Mouse (Mus musculus) forebrain, embryonic 11.5 days (tissue): ENCODE data around the gene Flnb. TPM values are rescaled to one million over a fixed set of nuclear protein-coding genes. Genes with fewer than 3 reads are reported as not detected.

Experiments used
- ATAC-seq: fragments of 200-750 bp; cut with Nextera tagmentation; replicated peaks from 2 replicates; pipeline ENCODE4 v1.8.0; 2017; ENCODE audit warnings: moderate TSS enrichment; ENCODE audit not compliant: low FRiP score
- DNase-seq: peaks from one replicate; pipeline ENCODE4 v3.0.0-alpha.2; 2017; ENCODE audit warnings: low spot score
- H3K27ac ChIP-seq: fragments of 300-500 bp; sonication (generic); 2 replicates; pipeline ENCODE4 v1.5.1; 2014; ENCODE audit warnings: low read depth, low read length
- H3K27me3 ChIP-seq: fragments of 300-500 bp; sonication (generic); 2 replicates; pipeline ENCODE4 v1.6.1; 2014; ENCODE audit warnings: mild to moderate bottlenecking, low read length, mixed read lengths; ENCODE audit not compliant: control insufficient read depth, insufficient read depth
- H3K36me3 ChIP-seq: fragments of 300-500 bp; sonication (generic); 2 replicates; pipeline ENCODE4 v1.6.1; 2014; ENCODE audit warnings: mild to moderate bottlenecking, low read length, moderate library complexity, mixed read lengths; ENCODE audit not compliant: control insufficient read depth, insufficient read depth
- H3K4me1 ChIP-seq: fragments of 300-500 bp; sonication (generic); replicated peaks from 2 replicates; pipeline ENCODE4 v1.6.1; 2014; ENCODE audit warnings: low read length, mixed read lengths; ENCODE audit not compliant: control insufficient read depth, insufficient read depth
- H3K4me2 ChIP-seq: fragments of 300-500 bp; sonication (generic); 2 replicates; pipeline ENCODE4 v1.6.1; 2014; ENCODE audit warnings: low read depth, mild to moderate bottlenecking, low read length, moderate library complexity, mixed read lengths; ENCODE audit not compliant: severe bottlenecking
- H3K4me3 ChIP-seq: fragments of 300-500 bp; sonication (generic); 2 replicates; pipeline ENCODE4 v1.5.1; 2014; ENCODE audit warnings: low read depth, low read length
- H3K9ac ChIP-seq: fragments of 300-500 bp; sonication (generic); 2 replicates; pipeline ENCODE4 v1.6.1; 2014; ENCODE audit warnings: low read length
- H3K9me3 ChIP-seq: fragments of 300-500 bp; sonication (generic); 2 replicates; pipeline ENCODE4 v1.6.1; 2016; ENCODE audit warnings: low read length, mixed read lengths; ENCODE audit not compliant: control insufficient read depth
- WGBS: fragments of 180-500 bp; shearing (Covaris S2); extraction: QIAGEN DNeasy Blood & Tissue Kit; methylation state at CpG from one replicate; pipeline ENCODE4 v1.1.7; 2014; 5-methylcytosine and 5-hydroxymethylcytosine counted together
- polyA plus RNA-seq: library from polyadenylated mRNA; unstranded; fragments of >200 nt; fragmentation: Nextera tagmentation; extraction: Ambion mirVana; gene quantifications from 2 replicates; pipeline ENCODE4 v1.2.1, GENCODE M21; 2014

Flnb gene
- polyA plus RNA-seq, 1 experiment from 2014 or later: 27.2 TPM

DNA sequence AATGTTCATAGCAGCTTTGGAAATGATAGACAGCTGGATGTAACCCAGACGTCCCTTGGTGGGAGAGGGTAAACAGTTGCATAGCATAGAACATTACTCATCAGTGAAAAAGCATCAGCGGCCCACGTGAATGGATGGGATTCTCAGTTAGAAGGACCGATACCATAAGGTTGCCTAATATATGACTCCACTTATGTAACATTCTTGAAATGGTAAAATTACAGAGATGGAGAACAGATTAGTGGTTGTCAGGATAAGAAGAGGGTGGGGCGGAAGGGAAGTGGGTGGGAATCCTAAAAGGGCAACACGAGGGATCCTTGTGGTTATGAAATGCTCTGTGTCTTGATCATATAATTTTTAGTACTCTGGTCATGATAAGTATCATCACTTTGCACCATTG is 62.6 kb downstream of the Flnb start:
- Histone ChIP-seq H3K4me1 (no peaks in the 10 kb centered on the region), H3K36me3 (peaks cover 6% of the 10 kb centered on the region; the same call in 1 of the 2 replicates), H3K4me2 (no peak overlapping the region), H3K9me3 (no peaks in the 10 kb centered on the region), H3K4me3 (no peak overlapping the region), H3K27me3 (no peaks in the 10 kb centered on the region), H3K27ac (no peak overlapping the region), H3K9ac (no peak overlapping the region)
- 94% methylated on average over 6 of the region's 6 CpGs for WGBS
- DNase-seq (no peak), ATAC-seq (no peak)

DNA sequence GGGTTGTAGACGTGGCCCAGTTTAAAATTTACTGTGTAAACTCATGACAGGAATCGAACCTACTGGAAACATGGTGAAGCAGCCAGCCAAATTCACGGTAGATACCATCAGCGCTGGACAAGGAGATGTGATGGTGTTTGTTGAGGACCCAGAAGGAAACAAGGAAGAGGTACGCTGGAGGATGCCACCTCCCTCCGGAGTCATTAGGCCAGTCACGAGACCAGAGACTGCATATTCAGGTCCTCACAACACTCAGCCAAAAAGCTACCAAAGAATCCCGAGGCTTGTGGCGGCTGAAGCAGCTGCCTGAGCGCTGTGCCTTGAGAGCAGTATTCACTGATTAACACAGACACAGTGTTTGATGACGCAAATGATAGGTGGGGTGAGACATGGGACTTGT is 63.8 kb downstream of the Flnb start:
- H3K36me3 ChIP-seq: peaks cover 6% of the 10 kb centered on the region; the same call in 1 of the 2 replicates
- H3K27me3 ChIP-seq: no peaks in the 10 kb centered on the region
- H3K9me3 ChIP-seq: no peaks in the 10 kb centered on the region
- no peak overlapping the region for H3K4me2 ChIP-seq
- 92% methylated on average over 11 of the region's 11 CpGs for WGBS
- no peak overlapping the region for H3K27ac ChIP-seq
- DNase-seq (no peak), ATAC-seq (no peak)
- no peak overlapping the region for H3K9ac ChIP-seq
- H3K4me1 ChIP-seq: no peaks in the 10 kb centered on the region
- no peak overlapping the region for H3K4me3 ChIP-seq

- Histone ChIP-seq H3K9me3 (no peaks in the 10 kb centered on the region), H3K4me3 (no peak overlapping the region), H3K36me3 (peaks cover 6% of the 10 kb centered on the region; the same call in 1 of the 2 replicates), H3K27me3 (no peaks in the 10 kb centered on the region), H3K27ac (no peak overlapping the region), H3K4me1 (no peaks in the 10 kb centered on the region), H3K9ac (no peak overlapping the region), H3K4me2 (no peak overlapping the region)
- ATAC-seq (no peak), DNase-seq (no peak)
- 94% methylated on average over 8 of the region's 8 CpGs for WGBS
These were observed 64.3 kb downstream of the Flnb start for GRCm38 (mm10) chr14:7882050-7882449.

GRCm38 (mm10) chr14:7884158-7884557 is 66.4 kb downstream of the Flnb start:
- Histone ChIP-seq H3K27ac (no peak overlapping the region), H3K4me1 (peaks cover 5% of the 10 kb centered on the region; the same call in 1 of the 2 replicates), H3K4me2 (no peak overlapping the region), H3K9me3 (no peaks in the 10 kb centered on the region), H3K9ac (no peak overlapping the region), H3K27me3 (no peaks in the 10 kb centered on the region), H3K36me3 (peaks cover 6% of the 10 kb centered on the region; the same call in 1 of the 2 replicates), H3K4me3 (no peak overlapping the region)
- 94% methylated on average over 1 of the region's 1 CpGs for WGBS
- DNase-seq (no peak), ATAC-seq (no peak)

DNA sequence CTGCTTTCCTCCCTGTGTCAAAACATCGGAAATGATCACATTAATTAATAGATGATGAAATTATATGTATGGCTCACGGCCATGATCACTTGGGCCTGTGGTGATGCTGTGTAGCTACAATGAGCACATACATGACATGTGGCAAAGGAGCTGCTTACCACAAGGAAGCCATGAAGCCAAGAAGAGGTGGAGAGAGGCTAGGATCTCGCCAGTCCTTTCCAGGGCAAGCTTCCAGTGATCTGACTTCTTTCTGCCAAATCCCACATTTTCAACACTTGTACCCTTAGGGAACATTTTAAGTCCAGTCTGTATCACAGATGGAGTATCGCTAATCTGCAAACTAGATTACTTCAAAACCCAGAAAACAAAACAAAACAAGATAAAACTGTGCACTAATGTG is 67.1 kb downstream of the Flnb start:
- 94% methylated on average over 4 of the region's 4 CpGs for WGBS
- H3K9me3 ChIP-seq: no peaks in the 10 kb centered on the region
- ATAC-seq: no peak
- H3K9ac ChIP-seq: no peak overlapping the region
- H3K36me3 ChIP-seq: peaks cover 6% of the 10 kb centered on the region; the same call in 1 of the 2 replicates
- no peak overlapping the region for H3K4me2 ChIP-seq
- H3K4me3 ChIP-seq: no peak overlapping the region
- no peak overlapping the region for H3K27ac ChIP-seq
- peaks cover 9% of the 10 kb centered on the region; the same call in 1 of the 2 replicates for H3K4me1 ChIP-seq
- H3K27me3 ChIP-seq: no peaks in the 10 kb centered on the region
- DNase-seq: no peak

DNA sequence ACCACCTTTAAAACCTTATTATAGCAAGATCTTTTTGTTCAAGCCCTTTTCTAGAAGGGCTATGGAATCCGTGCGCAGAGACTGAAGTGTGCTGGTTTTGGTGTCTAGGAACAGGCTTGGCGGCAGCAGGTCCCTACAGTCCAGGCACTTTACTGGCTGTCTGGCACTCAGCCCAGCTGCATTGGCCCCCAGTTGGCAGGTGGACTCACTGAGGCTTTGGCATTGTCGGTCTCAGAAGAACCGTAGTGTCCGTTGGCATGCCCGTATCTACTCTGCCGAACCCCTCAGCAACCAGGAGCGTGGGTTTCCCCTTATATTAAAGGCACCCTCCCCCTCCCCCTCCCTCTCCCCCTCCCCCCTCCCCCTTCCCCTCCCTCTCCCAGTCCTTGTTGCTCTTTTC is 67.8 kb downstream of the Flnb start:
- H3K4me2 ChIP-seq: no peak overlapping the region
- no peak overlapping the region for H3K4me3 ChIP-seq
- H3K4me1 ChIP-seq: peaks cover 9% of the 10 kb centered on the region; the same call in 1 of the 2 replicates
- H3K36me3 ChIP-seq: peaks cover 6% of the 10 kb centered on the region; the same call in 1 of the 2 replicates
- no peak overlapping the region for H3K9ac ChIP-seq
- no peaks in the 10 kb centered on the region for H3K9me3 ChIP-seq
- DNase-seq: no peak
- ATAC-seq: no peak
- WGBS: 92% methylated on average over 9 of the region's 9 CpGs
- no peaks in the 10 kb centered on the region for H3K27me3 ChIP-seq
- no peak overlapping the region for H3K27ac ChIP-seq

DNA sequence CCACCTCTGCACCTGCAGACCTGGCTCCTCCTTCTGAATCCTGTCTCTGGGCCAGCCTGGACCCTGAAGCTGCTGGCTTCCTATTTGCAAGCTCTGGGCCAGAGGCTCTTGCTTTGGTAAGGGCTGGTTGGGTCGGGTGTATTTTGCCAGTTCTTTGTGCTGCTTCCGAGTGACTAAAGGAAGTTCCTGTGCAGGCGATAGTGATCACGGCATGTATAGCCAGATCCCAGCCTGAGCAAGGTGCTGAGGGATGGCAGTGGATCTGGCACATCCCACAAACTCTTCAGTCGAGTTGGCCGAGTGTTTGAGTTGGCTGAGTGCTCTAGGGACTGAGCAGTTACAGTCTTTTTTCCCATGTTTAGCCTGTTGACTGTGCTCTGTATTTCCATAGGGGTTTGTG is 68.3 kb downstream of the Flnb start:
- Histone ChIP-seq H3K27ac (no peak overlapping the region), H3K4me2 (no peak overlapping the region), H3K9ac (no peak overlapping the region), H3K36me3 (peaks cover 6% of the 10 kb centered on the region; the same call in 1 of the 2 replicates), H3K4me3 (no peak overlapping the region), H3K9me3 (no peaks in the 10 kb centered on the region), H3K27me3 (no peaks in the 10 kb centered on the region), H3K4me1 (peaks cover 9% of the 10 kb centered on the region; the same call in 1 of the 2 replicates)
- no peak for DNase-seq
- 90% methylated on average over 6 of the region's 6 CpGs for WGBS
- ATAC-seq: no peak

DNA sequence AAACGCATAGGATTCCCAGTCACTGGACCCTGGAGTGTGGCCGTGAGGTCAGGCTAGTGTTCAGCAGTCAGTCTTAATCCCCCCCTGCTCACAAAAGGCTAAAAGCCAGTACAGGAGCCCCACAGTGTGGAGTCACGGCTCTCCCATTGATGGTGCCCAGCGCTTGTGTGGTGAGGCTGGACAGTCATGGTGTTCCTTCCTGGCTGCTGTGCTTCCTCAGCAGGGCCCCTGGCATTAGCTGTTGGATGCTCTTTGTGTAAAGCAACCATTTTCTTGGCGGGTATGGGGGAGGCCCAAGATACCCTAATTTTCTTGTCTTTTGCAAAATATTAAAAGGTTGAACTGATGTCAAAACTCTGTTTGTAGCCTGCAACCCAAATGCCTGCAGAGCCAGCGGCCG is 69.4 kb downstream of the Flnb start:
- H3K27ac ChIP-seq: no peak overlapping the region

DNA sequence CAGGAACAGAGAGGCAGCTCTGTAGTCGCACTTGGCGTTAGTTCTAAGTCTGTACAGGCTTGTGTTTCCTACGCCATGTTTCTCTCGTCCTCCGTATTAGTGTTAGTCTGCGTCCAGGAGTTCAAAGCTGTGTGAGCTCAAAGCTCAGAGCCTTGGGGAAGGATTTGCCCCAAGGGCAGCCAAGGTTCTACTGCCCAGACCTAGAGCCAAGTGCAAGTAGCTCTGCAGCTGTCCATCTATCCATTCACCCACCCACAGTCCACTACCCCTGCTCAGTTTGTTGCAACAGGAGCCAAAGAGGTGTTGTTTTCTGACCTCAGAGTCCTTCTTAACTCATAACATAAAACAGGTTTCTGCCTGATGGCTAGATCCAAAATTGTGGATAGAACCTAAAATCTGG is 70.5 kb downstream of the Flnb start:
- Histone ChIP-seq H3K4me1 (peaks cover 9% of the 10 kb centered on the region; the same call in 1 of the 2 replicates), H3K9me3 (no peaks in the 10 kb centered on the region), H3K4me3 (no peak overlapping the region), H3K36me3 (peaks cover 5% of the 10 kb centered on the region), H3K4me2 (no peak overlapping the region), H3K9ac (no peak overlapping the region), H3K27me3 (no peaks in the 10 kb centered on the region), H3K27ac (no peak overlapping the region)
- DNase-seq: no peak
- WGBS: 88% methylated on average over 6 of the region's 6 CpGs
- no peak for ATAC-seq

More for the DNA sequence above, 69.4 kb downstream of the Flnb start:
- DNase-seq (no peak), ATAC-seq (no peak)
- Histone ChIP-seq H3K4me1 (peaks cover 9% of the 10 kb centered on the region; the same call in 1 of the 2 replicates), H3K4me2 (no peak overlapping the region), H3K9ac (no peak overlapping the region), H3K27me3 (no peaks in the 10 kb centered on the region), H3K36me3 (peaks cover 7% of the 10 kb centered on the region), H3K4me3 (no peak overlapping the region), H3K9me3 (no peaks in the 10 kb centered on the region)
- WGBS: 55% methylated on average over 7 of the region's 7 CpGs
